Mouse (Mus musculus) kidney, postnatal 0 days (tissue): Measurements from ENCODE around the gene Vps37c. TPM values are rescaled to one million over a fixed set of nuclear protein-coding genes. Genes with fewer than 3 reads are reported as not detected.

Experiments used
- ATAC-seq: fragments of 200-750 bp; cut with Nextera tagmentation; replicated peaks from 2 replicates; pipeline ENCODE4 v1.8.0; 2017; ENCODE audit warnings: low read depth, moderate number of reproducible peaks, moderate TSS enrichment, moderate library complexity; ENCODE audit not compliant: low FRiP score
- DNase-seq: peaks from one replicate; pipeline ENCODE4 v3.0.0-alpha.2; 2016; ENCODE audit warnings: low spot score
- H3K27ac ChIP-seq: fragments of 300-500 bp; sonication (generic); 2 replicates; pipeline ENCODE4 v1.5.1; 2014; ENCODE audit warnings: mild to moderate bottlenecking
- H3K27me3 ChIP-seq: fragments of 300-500 bp; sonication (generic); 2 replicates; pipeline ENCODE4 v1.6.1; 2014; ENCODE audit warnings: low read length, mixed read lengths; ENCODE audit not compliant: insufficient read depth
- H3K36me3 ChIP-seq: fragments of 300-500 bp; sonication (generic); 2 replicates; pipeline ENCODE4 v1.6.1; 2014; ENCODE audit warnings: low read length, mixed read lengths; ENCODE audit not compliant: insufficient read depth
- H3K4me1 ChIP-seq: fragments of 300-500 bp; sonication (generic); replicated peaks from 2 replicates; pipeline ENCODE4 v1.6.1; 2014; ENCODE audit warnings: antibody characterized with exemption, low read length, mixed read lengths; ENCODE audit not compliant: insufficient read depth
- H3K4me2 ChIP-seq: fragments of 300-500 bp; sonication (generic); 2 replicates; pipeline ENCODE4 v1.6.1; 2014; ENCODE audit warnings: mild to moderate bottlenecking, low read length, moderate library complexity, mixed read lengths
- H3K4me3 ChIP-seq: fragments of 300-500 bp; sonication (generic); replicated peaks from 2 replicates; pipeline ENCODE4 v1.5.1; 2014; ENCODE audit warnings: low read depth, low read length
- H3K9ac ChIP-seq: fragments of 300-500 bp; sonication (generic); 2 replicates; pipeline ENCODE4 v1.6.1; 2014; ENCODE audit warnings: low read depth, low read length
- H3K9me3 ChIP-seq: fragments of 300-500 bp; sonication (generic); replicated peaks from 2 replicates; pipeline ENCODE4 v1.6.1; 2016; ENCODE audit warnings: low read length, inconsistent platforms, mixed read lengths
- CTCF ChIP-seq: IDR thresholded peaks from 2 replicates; pipeline ENCODE4 v1.5.1; 2016; ENCODE audit warnings: antibody characterized with exemption, low read depth, mild to moderate bottlenecking, moderate library complexity
- WGBS: fragments of 180-500 bp; shearing (Covaris S2); extraction: QIAGEN DNeasy Blood & Tissue Kit; methylation state at CpG from one replicate; pipeline ENCODE4 v1.1.7; 2014; 5-methylcytosine and 5-hydroxymethylcytosine counted together
- polyA plus RNA-seq: library from polyadenylated mRNA; unstranded; fragments of >200 nt; fragmentation: Nextera tagmentation; extraction: Ambion mirVana; gene quantifications from 2 replicates; pipeline ENCODE4 v1.2.1, GENCODE M21; 2015

Gene Vps37c
- polyA plus RNA-seq, 1 experiment from 2014 or later: 35.5 TPM

DNA sequence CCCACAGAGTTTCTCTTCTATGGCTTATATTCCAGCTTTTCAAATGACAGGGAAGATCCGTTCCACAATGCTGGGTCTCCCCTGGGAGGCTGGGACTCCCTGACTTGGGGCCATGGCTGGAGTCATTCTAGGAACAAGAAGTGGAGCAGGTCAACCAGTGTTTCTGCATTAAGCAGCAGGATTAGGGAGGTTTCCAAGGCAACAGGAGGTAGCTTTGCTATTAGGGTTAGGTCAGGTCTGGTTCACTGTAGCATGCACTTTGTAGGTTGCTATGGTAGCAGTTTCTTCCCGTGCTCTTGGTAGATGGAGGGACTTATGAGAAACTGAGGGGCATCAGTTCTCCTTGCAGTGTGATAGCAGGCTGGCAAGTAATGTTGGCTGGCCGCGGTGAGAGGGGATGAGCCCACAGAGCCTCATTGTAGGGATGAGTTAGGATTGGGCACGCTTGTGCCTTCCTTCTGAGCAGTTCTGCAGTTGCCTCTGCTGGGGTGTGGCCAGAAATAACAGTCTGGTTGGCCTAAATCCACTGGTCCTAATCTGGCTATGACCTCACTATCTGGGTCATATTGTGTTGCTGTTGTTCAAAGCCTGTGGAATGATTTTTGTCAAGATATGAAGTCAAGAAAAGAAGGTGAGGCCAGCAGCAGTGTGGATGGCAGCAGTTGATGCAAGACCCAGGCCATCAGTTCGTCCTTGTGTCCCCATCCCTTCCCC, 12.6 kb downstream of the Vps37c start:
- Histone ChIP-seq H3K27ac (no peak overlapping the region), H3K4me3 (no peak overlapping the region), H3K4me1 (peaks cover 43% of the 10 kb centered on the region), H3K9me3 (no peaks in the 10 kb centered on the region), H3K27me3 (no peaks in the 10 kb centered on the region), H3K4me2 (no peak overlapping the region), H3K36me3 (no peaks in the 10 kb centered on the region), H3K9ac (no peak overlapping the region)
- DNase-seq (no peak), ATAC-seq (no peak)
- 63% methylated on average over 6 of the region's 6 CpGs for WGBS
- no peak for TF ChIP-seq CTCF

DNA sequence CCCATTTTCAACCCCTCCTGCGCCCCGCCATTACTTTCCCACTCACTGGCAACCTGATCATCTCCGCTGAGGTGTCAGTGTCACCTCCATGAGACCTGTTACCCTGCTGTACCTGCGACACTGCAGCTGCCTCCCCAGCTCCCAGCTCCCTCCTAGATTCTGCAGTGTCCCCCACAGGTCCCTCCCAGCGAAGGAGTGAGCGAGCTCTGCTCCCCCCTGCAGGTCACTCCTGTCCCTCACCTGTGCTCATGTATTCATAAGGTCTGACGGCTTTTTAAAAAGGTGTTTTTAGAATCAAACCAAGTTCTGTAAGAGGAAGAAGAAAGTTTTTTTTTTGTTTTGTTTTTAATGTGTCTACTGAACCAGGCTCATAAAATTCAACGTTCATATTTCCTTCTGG, 13.6 kb downstream of the Vps37c start:
- H3K4me2 ChIP-seq: no peak overlapping the region
- H3K27ac ChIP-seq: no peak overlapping the region
- H3K4me3 ChIP-seq: no peak overlapping the region
- DNase-seq (no peak), ATAC-seq (no peak)
- peaks cover 39% of the 10 kb centered on the region for H3K4me1 ChIP-seq
- 78% methylated on average over 8 of the region's 8 CpGs for WGBS
- H3K36me3 ChIP-seq: 0 out of 2 replicates have a peak, but pooled peaks cover 4% of the 10 kb centered on the region
- no peak overlapping the region for H3K9ac ChIP-seq
- H3K27me3 ChIP-seq: no peaks in the 10 kb centered on the region
- TF ChIP-seq CTCF: peak; percentile 12; the same call in 1 of the 2 replicates
- H3K9me3 ChIP-seq: no peaks in the 10 kb centered on the region

- ATAC-seq (no peak), DNase-seq (no peak)
- no peak overlapping the region for H3K4me2 ChIP-seq
- no peak overlapping the region for H3K9ac ChIP-seq
- no peak overlapping the region for H3K27ac ChIP-seq
- peaks cover 27% of the 10 kb centered on the region for H3K4me1 ChIP-seq
- H3K9me3 ChIP-seq: no peaks in the 10 kb centered on the region
- TF ChIP-seq CTCF: no peak
- no peaks in the 10 kb centered on the region for H3K27me3 ChIP-seq
- WGBS: 84% methylated on average over 8 of the region's 8 CpGs
- no peak overlapping the region for H3K4me3 ChIP-seq
- 0 out of 2 replicates have a peak, but pooled peaks cover 9% of the 10 kb centered on the region for H3K36me3 ChIP-seq
These were observed 14.9 kb downstream of the Vps37c start for GRCm38 (mm10) chr19:10703470-10703869.

- 76% methylated on average over 13 of the region's 13 CpGs for WGBS
- ATAC-seq (no peak), DNase-seq (no peak)
- H3K36me3 ChIP-seq: peaks cover 28% of the 10 kb centered on the region
- no peaks in the 10 kb centered on the region for H3K4me1 ChIP-seq
- TF ChIP-seq CTCF: no peak
- no peak overlapping the region for H3K9ac ChIP-seq
- H3K9me3 ChIP-seq: no peaks in the 10 kb centered on the region
- H3K27me3 ChIP-seq: no peaks in the 10 kb centered on the region
- H3K4me3 ChIP-seq: no peak overlapping the region
- H3K4me2 ChIP-seq: no peak overlapping the region
- no peak overlapping the region for H3K27ac ChIP-seq
These were observed 18.7 kb downstream of the Vps37c start for GRCm38 (mm10) chr19:10707087-10707875.

GRCm38 (mm10) chr19:10707881-10708280, 19.3 kb downstream of the Vps37c start:
- H3K4me2 ChIP-seq: no peak overlapping the region
- peaks cover 34% of the 10 kb centered on the region for H3K36me3 ChIP-seq
- DNase-seq: no peak
- no peaks in the 10 kb centered on the region for H3K27me3 ChIP-seq
- ATAC-seq: no peak
- H3K27ac ChIP-seq: no peak overlapping the region
- 94% methylated on average over 1 of the region's 1 CpGs for WGBS
- H3K4me3 ChIP-seq: no peak overlapping the region
- TF ChIP-seq CTCF: no peak
- no peaks in the 10 kb centered on the region for H3K9me3 ChIP-seq
- H3K9ac ChIP-seq: no peak overlapping the region
- no peaks in the 10 kb centered on the region for H3K4me1 ChIP-seq

DNA sequence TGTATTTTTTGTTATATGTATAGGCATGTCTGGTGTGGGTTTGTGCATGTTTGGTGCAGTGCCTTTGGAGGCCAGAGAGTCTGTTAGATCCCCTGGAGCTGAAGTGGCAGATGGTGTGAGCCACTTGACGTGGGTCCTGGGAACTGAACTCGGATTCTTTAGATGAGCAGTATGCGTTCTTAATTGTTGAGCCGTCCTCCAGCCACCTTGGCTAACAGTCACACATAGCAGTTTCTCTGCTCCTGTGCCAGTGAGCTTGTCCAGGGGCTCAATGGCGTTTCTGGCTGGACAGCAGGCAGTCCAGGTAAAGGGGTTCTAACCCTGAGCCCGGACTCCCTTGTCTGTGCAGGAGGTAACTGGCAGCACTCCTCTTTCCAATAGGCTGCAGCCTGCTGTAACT, 20.4 kb downstream of the Vps37c start:
- Histone ChIP-seq H3K4me2 (no peak overlapping the region), H3K4me3 (no peak overlapping the region), H3K9me3 (no peaks in the 10 kb centered on the region), H3K27me3 (no peaks in the 10 kb centered on the region), H3K36me3 (peaks cover 43% of the 10 kb centered on the region), H3K4me1 (no peaks in the 10 kb centered on the region), H3K27ac (no peak overlapping the region), H3K9ac (no peak overlapping the region; the same call in 1 of the 2 replicates)
- WGBS: 82% methylated on average over 6 of the region's 6 CpGs
- no peak for TF ChIP-seq CTCF
- ATAC-seq (no peak), DNase-seq (no peak)
